Mouse (Mus musculus) left cerebral cortex, postnatal 36 days (tissue): ENCODE measurements at regions not wholly inside any gene's neighbourhood (a gene's known extent, or its start where the extent isn't known, plus 50 kb on each side); places are given as distances from the start of the nearest gene placed in this dataset.

Experiments
- DNase-seq, 2 experiments: peaks; one replicate each; pipeline ENCODE4 v3.0.0; 2021 to 2022; ENCODE audit warnings: low spot score in 2 of 2, mixed read lengths in 1 of 2
- intact Hi-C: fragments of 180-260 bp; cut with DNase I; formaldehyde crosslinking; loops from one replicate; pipeline ENCODE4 v1.15.1; 2025

DNA sequence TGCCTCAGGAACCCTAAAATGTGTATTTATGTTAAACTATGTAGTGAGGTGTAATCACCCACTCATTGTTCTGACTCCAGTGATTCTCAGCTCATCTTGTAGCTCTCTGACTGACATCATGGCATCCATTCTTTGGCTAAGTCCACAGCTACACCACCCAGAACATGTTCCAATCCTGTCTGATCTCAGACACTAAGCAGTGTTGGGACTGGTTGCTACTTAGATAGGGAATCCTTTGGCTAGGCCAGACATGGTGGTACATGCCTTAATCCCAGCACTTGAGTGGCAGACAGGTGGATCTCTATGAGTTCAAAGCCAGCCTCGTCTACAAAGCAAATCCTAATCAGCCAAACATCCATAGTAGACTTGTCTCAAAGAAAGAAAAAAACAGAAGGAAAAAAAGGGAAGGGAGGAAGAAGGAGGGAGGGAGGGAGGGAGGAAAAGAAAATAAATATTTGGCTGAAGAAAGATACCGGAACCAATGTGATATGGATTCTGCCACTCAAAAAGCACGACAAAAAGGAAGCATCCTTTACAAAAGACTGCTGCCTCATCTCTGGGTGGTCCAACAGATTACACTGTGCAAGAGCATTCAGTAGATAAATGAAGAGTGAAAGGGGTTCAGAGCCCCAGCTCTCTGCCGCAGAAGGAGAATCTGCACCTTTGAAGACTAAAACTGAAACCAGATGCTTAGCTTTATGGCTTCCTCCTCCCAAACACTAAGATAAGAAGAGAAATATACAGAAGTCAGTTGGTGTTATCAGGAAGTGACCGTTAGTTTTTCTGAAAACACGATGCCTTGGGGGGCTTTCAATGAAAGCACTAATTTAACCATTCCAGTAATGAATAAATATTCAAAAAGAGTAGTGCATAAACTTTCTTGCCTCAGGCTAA, 51.5 kb upstream of the Med13 start:
- no peak for DNase-seq
- intact Hi-C loops, result no loop called here

DNA sequence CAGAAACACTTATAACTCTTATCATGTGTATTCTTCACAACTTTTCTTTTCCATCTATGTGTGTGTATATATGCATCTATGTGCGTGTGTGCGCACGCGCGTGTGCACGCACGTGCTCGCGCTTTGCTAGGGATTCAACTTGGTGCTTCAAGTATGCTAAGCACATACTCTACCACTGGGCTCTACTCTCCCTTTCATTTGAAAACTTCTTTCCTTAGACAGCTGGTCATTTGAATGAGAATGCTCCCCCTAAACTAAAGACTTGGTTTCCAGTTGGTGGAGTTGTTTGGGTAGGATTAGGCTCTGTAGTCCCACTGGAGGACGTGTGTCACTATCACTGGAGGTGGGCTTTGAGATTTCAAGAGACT, 52.2 kb upstream of the Med13 start:
- no peak for DNase-seq
- intact Hi-C loops, result no loop called here

DNA sequence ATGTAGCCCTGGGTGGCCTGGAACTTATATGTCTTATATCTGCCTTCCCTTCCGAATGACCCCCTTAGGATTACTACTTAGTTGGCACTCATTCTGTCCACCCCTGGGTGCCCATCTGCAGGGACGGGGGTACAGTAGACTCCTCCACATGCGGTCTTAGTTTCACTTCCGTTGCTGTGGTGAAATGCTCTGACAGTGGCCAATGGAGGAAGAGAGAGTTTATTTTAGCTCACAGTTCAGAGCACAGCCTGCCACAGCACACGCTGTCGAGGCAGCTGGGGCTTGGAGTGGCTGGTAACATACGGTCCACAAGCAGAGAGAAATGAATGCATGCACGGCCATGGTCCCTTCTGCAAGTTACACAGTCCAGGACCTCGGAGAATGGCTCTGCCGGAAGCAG, 53.1 kb upstream of the Med13 start:
- no peak for DNase-seq
- intact Hi-C loops, result no loop called here

DNA sequence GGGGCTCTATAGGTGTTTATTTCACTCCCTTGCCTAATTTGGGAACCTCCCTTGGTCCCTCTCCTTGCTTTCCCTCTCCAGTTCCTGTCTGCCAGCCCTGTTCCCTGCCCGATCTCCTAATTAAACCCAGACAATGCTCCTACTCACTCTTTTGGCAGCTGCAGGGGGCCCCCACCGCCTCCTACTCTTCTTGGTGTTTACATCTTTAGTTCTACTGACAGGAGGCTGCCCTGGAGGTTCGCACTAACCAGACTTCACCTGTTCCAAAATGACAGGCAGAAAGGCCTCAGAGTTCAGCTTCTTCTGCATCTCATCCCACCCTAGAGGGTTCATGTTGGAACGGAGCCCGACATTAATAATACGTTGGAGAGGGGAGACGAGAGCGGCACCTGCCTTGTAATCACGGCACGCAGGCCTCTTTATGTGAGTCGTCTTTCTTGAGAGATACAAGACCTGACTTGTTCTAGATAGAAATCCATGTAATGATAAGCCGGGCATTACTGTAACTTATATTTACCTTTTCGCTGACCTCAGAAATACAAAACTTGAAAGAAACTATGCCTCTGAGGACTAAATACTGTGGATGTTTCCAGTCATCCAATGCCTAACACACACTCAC, 55.5 kb upstream of the Med13 start:
- intact Hi-C loops, result no loop called here
- no peak for DNase-seq

DNA sequence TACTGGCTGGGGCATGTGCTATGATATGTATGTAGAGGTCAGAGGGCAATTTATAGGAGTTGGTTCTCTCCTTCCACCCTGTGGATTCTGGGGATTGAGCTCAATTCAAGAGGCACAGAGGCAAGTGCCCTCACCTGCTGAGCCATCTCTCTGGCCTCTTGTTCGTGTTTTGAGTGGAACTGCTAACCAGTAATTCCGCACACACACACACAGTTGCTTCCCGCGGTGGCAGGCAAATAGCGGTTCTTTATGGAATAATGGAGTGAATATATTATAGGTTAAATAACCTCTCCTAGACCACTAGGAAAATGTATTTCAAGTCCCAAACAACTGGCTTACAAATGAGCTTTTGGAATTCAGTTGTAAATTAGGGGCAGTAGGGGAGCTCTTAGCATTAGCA, 59.1 kb upstream of the Med13 start:
- no peak for DNase-seq
- intact Hi-C loops, result no loop called here

DNA sequence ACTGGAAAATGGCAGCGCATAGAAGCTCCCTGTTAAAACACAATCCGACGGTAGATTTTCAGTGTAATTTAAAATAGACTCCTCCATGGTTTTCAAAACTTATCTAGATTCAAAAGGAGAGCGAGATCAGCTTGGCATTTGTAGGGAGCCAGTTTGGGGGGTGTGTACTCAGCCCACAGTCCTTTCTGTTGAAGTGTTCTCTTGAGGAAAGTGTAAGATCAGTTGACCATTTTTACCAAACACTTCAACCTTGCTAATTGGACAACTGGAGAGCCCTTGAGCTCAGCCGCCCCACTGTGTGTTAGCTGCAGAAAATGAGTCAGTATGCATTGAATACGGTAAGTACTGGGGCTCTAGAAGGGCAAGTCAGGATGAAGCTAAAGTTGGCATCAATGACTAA, 59.8 kb upstream of the Med13 start:
- no peak for DNase-seq
- intact Hi-C loops, result no loop called here

DNA sequence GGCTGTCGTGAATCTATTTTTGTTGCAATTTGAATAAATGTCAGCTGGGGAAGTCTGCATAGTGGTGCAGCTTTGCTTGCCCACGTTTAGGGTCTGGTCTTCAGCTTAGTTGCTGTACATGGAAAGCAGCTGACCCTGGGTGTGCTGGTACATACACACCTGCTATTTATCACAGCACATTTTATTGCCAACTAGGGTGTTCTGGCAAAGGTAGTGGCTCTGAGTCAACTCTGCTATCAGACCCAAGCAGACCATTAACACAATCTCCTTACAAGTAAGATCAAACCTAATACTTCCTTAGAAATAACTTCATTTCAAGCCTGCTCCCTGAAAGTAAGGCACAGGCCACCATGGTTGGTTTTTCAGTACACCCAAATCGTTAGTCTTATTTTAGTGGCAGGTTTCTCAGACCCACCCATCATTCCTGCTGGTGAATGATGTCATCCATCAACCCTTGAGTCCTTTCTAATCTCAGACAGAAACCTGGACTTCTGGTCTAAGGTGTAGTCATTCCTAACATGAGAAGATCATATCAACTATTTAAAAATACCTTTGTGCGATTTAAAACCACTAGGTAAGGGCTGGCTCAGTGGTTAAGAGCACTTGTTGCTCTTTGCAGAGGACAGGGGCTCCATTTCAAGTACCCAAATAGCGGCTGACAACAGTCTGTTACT, 62.5 kb upstream of the Med13 start:
- intact Hi-C loops, result no loop called here
- no peak for DNase-seq

DNA sequence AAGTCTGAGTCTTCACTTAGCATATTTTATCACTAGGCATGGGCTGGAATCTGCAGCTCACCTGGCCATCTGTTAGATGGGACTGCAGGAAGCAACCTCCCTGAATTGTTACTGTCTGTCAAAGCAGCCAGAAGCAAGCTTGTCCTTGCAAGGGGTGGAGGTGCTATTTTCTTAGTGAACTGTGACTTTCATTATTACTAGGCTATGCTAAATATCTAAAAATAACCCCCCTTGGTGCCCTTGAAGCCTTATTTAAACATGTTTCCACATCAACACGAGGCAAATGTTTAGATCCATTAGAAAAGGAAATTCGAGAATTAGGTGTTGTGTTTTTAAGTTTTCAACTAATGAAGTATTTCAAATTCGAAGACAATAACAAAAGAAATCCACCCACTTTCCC, 55.5 kb upstream of the Rnft1 start:
- intact Hi-C loops, result no loop called here
- DNase-seq, result no peak

DNA sequence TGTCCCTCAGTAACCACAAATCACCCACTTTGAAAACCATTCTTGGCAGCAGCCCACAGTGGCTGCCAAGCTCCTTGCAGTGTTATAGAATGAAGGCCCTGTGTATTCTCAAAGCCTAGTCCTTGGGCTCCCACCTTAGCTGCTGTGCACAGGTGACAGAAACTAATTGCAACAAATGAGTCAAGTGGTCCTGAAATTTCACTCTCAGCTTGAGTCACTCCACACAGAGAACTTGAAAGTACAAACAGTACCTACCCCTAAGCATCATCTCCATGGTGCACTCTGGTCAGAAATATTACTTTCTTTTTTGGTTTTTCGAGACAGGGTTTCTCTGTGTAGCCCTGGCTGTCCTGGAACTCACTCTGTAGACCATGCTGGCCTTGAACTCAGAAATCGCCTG, 54.2 kb upstream of the Rnft1 start:
- intact Hi-C loops, result loop anchor here (10.0 kb wide), 1 partner anchor 175 kb away; the partner anchor contains the start of gene Ints2
- no peak for DNase-seq

DNA sequence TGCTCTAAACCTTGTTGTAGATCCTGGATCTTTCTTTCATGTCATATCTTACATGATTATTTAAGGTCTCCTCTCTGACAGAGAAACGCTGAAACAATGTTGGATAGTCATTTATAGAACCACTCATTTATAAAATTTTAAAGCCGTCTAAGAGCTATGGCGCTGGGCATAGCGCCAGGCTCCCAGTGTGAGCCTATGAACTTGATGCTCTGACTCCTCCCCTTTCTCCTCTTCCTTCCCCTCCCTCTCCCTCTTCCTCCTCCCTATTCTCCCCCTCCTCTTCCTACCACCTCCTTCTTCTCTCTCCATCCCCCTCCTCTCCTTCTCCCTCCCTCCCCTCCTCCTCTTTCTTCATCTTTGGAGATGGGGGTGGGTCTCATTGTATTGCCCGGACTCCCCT, 52.9 kb upstream of the Rnft1 start:
- DNase-seq, result no peak
- intact Hi-C loops, result loop anchor here (10.0 kb wide), 1 partner anchor 177 kb away; the partner anchor contains the start of gene Ints2

DNA sequence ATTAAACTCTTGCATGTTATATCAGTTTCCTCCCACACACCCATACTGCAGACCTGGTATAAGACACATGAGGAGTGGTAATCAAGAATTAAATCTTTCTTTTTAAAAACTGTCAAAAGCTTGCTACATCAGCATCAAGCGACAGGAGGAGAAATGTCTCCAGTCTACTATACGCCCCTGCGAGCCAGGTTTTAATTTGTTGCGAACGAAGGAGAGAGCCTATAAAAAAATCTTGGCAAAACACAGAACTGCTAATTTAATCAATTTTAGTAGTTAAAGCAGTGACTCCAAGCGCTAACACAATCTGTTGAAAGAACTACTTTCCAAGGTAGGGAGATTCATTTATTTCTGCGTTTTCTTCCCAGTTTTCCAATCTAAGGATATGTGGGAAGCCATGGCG, 50.4 kb upstream of the Rnft1 start:
- DNase-seq, result no peak
- intact Hi-C loops, result loop anchor here (10.0 kb wide), 1 partner anchor 179 kb away; the partner anchor contains the start of gene Ints2
